Mouse (Mus musculus) spleen, adult 2 months (tissue): ENCODE data around the gene Plcg2.

ENCODE experiments used
- CTCF ChIP-seq: fragments of 200-500 bp; IDR thresholded peaks from 2 replicates; pipeline ENCODE4 v1.5.1; 2011; ENCODE audit warnings: mild to moderate bottlenecking, inconsistent platforms; ENCODE audit not compliant: insufficient read depth, insufficient read length, insufficient replicate concordance; ENCODE audit errors: extremely low read depth
- POLR2A ChIP-seq: fragments of 200-500 bp; IDR thresholded peaks from 2 replicates; pipeline ENCODE4 v1.6.1; 2011; ENCODE audit warnings: low read depth, low read length, inconsistent platforms

GRCm38 (mm10) chr8:117612861-117613260 is 114.8 kb downstream of the Plcg2 start:
- no peak for TF ChIP-seq CTCF
- TF ChIP-seq POLR2A: no peak
